Mouse (Mus musculus) lung, postnatal 14 days (tissue): ENCODE measurements at regions not wholly inside any gene's neighbourhood (a gene's known extent, or its start where the extent isn't known, plus 50 kb on each side); places are given as distances from the start of the nearest gene placed in this dataset.

Source experiments
- DNase-seq: peaks from one replicate; pipeline ENCODE4 v3.0.0; 2021

DNA sequence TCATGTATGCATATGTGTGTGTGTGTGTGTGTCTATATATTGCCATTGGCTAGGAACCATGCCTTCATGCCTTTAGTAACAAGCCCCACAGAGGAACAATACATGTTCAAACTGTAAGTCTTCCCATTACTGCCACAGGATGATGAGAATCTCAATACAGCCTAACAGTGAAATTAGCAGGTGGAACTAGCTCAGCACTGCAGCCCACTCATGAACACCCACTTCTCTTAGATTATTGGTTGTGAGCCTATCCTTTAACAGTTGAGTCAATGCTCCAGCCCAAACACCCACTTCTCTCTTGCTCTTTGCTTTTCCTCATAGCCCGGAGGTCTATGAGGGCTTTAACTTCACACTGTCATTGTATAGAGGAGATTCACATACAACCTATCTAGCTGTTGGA lies 287.5 kb upstream of the Plxna2 start:
- DNase-seq: no peak

DNA sequence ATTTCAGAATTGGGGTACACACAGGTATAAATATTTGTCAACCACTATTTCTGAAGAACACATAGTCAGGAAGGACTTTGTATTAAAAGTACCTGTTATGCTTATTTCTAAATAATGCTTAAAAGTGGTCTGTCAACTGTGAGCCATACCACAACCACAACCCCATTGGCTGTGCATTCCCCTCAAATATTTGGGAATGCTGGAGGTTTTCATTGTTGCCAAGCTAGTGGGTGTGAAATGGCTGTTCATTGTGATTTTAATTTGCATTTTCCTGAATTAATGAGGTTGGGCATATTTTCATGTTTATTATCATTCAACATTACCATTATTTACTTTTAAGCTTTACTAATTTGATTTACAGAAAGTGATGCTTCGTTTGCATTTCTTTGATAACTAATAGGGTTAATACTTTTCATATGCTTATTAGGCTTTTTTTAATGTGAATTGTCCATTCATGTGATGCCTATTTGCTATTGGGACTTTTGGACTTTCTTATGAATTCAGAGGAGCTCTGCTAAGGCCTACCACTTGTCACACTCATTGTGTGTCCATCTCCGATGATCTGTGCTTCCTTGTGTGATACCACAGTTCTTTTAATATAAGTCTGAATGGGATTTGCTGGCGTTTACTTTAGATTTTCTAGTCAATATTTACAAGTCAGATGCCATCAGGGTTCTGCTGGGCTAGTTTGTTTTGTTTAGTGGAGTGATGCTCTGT lies 297.5 kb upstream of the Plxna2 start:
- no peak for DNase-seq

DNA sequence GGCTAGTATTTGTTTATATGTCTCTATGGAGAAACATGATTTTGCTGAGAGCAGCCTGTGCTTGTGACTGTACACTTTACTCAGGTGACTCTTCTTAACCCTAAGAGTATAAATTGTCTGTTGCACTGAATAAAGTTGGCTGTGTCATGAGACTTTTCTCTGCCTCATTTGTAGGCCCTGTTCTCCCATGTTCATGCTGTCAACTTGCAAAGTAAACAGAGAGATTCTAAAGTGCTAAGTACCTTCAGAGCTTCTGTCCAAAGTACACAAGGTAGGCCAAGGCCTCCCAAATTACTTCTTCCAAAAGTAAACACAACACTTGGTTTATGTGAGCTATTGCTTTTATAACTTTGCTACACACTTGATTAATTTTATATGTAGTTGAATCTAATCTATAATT lies 299.7 kb upstream of the Plxna2 start:
- DNase-seq: no peak

DNA sequence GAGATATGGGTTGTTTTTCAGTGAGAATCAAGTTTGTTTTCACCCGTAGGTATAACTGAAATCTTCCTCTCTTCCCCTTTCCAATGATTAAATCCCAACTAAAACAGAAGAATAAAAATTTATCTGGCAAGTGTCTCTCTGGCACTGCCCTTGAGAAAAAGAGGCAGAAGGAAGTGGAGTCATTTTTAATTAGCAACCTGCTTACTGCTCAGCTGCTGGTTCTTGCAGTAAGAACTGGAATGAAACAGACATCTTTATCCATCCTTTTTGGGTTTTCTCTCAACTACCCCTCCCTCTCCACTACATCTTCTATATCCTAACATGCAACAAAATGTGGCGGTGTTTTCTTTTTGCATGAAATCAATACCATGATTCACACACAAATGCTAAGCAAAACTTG lies 302.4 kb upstream of the Plxna2 start:
- no peak for DNase-seq

DNA sequence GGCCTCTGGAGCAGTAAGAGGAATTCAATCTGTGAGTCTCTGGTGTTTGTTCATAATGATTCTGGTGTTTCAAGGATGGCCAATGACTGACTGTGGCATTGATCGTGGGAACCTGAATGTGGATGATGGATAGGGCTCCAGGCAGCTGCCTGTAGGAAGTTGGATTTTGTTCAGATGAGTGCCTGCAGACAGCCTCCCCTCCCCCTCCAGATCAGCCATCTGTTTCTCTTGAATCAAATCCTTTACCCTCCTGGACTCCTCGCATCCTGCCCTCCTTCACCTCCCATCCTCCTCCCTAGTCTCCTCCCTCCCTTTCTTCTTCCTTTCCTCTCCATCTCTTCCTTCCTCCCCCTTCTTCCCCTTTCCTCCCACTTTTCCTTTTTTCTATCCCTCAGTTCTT lies 307.6 kb upstream of the Plxna2 start:
- no peak for DNase-seq

DNA sequence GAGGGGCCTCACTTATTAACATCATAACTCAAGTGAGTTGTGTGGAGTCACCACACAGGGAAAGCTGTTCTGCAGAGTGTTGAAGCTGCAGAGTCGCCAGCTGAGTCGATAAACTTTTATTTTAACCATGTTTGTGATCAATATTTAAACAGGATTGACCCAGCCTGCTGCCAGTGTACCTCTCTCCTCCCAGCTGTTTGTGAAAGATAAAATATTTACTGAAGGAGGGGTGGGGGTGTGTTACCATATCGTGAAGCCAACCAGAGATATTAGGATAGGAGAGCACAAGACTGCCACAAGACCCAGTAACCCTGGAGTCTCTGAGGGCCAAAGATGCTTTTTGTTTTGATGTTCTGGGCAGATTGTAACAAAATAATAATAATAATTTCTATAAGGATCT lies 309.4 kb upstream of the Plxna2 start:
- DNase-seq: no peak

DNA sequence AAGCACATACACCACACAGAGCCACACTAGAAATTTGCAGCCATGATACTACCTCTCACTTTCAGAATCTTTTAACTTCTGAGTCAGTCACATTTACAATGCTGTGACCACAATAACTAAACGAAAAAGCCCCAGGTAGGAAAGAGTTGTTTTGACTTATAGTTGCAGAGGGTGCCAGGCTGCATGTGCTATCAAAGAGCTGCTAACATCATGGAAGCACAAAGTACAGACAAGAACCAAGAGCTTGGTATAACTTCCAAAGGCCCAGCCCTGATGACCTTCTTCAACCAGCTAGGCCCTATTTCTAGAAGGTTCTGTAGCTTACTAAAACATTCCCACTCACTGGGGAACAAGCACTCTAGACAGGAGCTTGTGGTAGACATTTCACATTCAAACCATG lies 314.1 kb upstream of the Plxna2 start:
- DNase-seq: no peak

DNA sequence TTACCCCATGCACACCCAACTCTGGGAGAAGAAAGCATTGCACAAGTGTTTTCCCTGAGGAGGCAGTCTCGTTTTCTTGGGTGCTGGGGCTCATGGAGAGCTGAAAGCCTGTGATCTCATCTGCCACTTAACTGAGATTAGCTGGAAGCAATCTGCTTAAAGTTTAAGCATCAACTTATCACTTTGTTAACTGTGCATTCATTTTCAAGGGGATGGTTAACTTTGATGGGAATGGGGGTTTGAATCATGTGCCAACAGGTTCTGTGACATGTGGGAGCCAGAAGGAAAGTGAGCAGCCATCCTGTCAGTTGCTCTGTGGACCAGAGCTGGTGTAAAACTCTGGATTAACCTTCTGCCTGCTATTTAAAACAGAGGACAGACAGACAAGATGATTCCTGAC lies 315.2 kb upstream of the Plxna2 start:
- DNase-seq: no peak

DNA sequence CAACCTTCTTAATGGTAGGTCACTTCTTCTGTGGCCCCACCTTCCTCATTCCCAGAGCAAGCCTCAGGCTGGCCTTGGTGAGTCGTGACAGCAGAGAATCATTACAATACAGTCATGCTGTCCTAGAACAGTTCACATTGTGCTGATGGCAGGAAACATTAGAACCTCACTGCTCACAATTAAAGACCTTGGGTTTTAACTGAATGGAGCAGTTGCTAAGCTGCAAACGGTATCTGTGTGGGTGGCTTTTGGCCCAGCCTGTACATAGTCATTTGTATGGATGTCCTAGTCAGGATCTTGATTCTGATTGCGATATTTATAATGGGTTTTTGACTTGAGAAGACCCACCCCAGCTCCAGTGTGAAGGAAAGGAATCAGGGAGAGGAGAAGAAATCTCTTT lies 336.1 kb upstream of the Plxna2 start:
- no peak for DNase-seq

DNA sequence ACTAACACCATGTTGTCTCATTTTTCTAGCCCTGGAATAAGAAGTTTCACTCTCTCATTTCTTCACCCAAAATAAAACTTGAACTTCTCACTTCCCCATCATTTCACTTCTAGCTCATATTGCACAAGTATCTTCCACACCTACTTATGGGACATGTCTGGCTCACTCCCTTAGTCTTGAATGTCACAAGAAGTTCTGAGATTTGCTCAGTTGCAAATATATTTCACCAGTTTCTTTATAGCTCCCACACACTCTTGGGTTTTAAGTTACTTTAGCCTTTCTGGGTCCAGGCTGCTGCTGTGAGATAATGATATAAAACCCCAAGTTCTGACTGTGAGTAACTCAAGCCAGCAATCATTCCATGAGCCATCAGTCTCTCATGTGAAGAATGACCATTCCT lies 350.0 kb upstream of the Plxna2 start:
- DNase-seq: no peak

DNA sequence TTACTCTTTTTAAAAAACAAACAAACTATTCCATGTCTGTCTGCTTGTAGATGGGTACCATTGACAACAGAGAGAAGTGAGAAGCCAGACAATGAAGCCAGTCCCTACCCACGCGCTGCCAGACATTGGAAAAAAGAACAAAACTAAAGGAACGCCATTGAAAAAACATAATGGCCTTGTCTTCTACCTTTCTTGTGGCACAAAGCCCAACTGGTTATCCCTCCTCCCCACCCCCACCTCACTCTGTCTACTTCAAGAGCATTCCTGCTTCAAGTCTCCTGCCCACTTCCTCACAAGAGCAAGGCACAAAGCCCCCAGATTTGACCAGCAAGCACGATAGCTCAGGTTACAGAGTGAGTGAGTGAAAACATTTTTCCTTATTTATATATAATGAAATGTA lies 355.6 kb upstream of the Plxna2 start:
- no peak for DNase-seq

DNA sequence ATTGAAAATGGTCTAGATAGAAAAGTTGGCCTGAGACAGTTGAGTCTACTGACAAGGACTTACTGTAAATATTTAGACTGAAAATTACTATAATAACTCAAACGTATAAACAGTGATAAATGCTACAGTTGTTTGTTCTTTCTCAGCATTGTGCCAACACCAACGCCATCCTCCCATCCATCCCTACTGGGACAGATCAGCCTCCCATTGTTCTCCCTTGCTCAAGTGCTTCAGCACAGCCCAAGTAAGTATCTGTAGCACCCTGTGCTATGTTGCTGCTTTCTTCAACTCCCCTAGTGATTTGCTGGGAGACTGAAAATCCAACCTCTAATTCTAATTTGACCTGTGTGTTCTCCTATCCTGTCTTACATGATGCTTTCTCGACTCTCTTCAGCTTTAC lies 358.1 kb upstream of the Plxna2 start:
- no peak for DNase-seq

DNA sequence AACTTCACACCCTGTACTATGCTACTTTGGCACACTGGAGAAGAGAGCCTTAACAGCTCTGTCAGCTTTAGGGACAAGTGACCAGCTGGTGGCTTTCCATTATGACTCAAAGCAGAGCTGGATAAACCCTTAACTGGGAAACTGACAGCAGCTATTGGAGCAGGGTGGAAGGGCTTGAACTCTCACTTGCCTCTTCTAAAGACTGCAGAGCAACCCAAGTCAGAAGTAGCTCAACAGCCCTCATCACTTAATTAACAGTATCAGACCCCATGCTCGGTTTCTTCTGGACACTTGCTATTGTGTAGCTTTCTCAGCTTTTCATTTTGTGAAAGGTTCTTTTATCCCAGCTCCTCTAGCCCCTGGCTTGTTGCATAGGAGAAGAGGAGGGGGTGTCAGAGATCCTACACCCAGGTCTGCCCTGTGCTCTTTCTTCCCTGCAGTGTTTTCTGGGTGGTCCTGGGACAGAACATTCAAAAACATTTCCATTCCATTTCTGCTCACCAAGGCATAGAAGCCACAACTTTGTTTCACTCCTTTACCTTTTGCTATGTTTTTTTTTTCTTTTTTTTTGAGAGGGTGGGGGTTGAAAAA lies 373.1 kb upstream of the Plxna2 start:
- DNase-seq: no peak

DNA sequence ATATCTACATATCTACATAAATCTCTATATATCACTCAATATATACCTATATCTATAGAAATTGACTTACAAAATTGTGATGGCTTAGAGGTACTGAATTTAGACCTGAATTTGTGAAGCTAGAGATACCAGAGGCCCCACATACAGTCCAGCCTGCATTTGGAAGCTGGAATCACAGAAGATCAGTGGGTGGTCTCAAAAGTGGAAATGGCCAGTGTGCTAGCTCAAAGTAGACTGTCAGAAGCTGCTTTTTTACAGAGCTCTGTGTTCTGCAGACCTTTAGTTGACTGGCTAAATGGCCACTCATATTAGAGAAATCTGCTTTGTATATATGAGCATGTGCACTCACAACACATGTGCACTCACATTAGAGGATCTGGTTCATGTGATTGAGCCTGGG lies 376.9 kb upstream of the Plxna2 start:
- no peak for DNase-seq

DNA sequence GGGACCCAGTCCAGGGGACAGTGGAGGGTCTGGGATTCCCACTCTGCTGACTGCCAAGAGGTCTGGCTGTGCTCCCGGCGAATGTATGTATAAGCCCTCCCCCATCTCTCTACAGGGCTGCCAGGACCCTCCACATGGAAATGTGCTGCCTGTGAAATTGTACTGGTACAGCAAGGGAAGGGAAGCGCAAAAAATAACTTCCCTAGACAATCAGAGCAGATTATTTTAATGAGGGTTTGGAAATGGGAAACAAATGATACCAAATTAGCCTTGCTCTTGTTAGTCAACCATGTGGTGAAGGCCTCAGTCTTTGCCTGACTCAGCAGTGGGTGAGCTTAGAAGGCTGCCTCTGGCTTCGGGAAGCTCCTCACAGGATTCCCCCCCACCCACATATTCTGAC lies 386.8 kb upstream of the Plxna2 start:
- no peak for DNase-seq

DNA sequence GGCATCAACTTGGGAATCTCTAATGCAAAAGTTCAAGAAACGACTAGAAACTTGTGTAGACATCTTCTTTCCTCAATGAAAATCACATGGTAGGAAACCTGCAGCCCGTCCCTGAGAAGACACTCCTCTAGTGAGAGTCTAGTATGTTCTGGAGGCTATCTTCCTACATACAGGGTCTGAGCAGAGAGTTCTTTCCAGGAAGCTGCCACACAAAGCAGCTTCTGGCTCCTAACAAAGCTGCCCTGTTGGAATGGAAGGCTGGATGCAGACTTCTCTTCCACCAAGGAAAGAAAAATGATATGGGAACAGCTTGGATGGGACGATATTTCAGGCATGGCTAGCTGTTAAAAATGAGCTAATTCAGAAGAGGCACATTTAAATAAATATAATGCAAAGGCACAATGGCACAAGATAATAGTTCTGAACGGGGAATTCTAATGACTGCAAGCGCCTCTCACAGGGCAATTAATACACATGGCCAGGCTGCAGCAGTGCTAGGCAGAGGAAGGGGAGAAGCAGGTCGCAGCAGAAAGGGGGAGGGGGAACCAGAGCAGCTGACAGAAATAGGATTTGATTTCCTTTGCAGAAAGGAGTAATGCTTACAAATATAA lies 391.4 kb upstream of the Plxna2 start:
- DNase-seq: no peak

DNA sequence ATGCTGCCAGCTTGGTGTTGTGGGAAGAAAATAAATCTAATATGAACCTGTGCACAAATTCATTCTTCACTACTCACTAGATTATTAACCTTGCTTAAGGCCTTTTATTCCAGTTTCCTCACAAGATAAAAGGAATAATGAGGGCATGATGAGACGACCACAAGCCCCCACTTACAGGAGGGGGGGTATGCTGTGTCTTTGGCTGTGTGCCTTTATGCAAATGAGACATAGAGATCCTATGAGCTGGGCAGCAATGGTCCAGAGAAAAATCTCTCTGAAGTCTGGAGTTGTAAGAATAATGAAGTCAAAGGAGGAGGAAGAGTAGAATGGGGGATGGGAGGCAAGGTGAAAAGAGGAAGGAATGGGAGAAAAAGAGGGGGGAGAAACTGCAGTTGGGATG lies 392.2 kb upstream of the Plxna2 start:
- no peak for DNase-seq

DNA sequence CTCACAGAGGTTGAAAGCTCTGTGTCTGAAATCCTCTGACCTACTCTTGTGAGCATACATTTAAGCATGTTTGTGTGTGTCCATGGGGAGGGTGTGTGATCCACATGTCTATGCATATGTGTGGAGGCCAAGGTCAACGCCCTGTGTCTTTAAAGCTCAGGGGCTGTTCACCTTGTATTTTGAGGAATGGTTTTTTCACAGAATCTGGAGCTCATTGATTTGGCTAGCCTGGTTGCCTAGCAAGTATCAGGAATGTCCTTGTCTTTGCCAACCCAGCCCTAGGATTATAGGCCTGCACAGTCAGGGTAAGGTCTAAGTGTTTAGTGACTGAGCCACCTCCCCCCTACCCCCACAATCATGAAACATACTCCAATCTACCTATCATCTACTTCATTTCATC lies 394.0 kb upstream of the Plxna2 start:
- no peak for DNase-seq

DNA sequence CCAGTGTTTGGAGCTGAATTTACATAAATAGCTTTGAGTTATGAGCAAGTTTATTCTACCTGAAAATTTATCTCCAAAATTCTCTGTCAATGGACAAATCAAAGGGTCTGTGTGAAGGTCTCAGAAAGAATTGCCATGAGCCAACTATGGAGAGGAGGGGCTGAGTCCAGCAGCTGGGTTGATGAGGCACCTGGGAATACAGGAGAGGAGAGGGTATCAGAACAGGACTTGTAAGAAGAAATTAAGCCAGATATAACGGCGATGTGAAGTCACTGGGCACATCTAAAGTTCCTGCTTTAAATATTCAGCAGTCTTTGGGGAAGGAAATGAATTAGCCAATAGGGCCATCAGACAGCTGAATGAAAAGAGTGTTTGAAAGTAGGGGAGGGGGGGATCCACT lies 394.4 kb upstream of the Plxna2 start:
- no peak for DNase-seq

DNA sequence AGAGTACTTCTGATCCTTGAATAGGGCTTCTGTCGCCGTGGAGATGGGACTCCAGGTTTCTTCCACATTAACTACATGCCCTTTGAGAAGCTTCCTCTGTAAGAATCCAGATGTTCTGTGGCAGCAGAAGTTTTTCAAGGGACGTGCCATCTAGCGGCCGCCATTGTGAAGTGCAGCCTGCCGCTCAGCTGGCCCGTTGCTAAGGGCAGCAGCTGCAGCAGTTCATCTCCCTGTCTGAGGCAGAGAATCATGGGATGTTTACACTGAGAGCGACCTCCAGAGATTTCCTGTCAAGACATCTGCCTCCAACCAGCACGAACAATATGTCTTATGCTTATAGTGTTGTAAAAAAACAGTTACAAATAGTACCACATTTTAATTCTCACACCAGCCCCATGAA lies 395.0 kb upstream of the Plxna2 start:
- DNase-seq: peak; percentile 77

DNA sequence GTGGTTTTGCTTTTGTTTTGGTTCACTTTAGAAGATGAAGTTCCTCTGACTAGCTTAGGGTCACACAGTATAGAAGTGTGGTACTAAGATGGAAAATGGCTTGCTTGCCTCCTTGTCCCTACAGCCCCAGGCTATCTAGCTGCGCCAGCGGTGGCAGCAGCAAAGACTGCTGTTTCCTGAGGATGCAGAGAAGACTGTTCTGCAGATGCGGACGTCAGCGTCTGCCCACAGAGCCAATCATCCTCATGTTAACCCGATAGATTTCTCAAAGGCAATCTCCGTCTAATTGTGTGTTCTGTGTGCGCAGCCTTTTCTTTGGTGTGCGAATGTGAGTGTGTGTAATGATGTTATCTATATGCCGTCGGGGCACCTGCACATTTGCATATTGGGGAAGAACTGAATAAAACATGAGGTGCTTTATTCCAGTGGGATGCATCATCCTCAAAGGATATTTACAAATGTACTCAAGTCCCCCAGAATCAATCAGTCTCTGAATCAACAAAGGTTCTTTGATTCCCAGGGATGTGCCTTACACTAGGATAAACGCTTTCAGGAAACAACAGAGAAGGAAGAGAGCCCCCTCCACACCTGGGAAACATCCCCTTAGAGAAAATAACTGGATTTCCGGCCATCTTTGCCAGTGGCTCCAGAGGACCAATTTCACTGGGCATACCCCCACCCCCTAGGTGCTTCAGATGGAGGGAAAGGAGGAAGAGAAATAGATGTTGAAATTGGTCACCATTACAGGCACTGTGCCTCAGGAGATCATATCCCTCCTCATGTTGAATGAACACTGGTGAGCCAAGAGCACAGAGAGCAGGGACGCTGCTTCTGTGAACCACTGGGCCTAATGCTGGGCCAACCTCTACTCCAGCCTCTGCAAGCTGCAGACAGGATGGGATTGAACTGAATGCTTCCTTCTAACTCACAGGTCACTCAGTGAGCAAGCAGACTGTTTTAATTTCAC lies 409.7 kb upstream of the Plxna2 start:
- no peak for DNase-seq

DNA sequence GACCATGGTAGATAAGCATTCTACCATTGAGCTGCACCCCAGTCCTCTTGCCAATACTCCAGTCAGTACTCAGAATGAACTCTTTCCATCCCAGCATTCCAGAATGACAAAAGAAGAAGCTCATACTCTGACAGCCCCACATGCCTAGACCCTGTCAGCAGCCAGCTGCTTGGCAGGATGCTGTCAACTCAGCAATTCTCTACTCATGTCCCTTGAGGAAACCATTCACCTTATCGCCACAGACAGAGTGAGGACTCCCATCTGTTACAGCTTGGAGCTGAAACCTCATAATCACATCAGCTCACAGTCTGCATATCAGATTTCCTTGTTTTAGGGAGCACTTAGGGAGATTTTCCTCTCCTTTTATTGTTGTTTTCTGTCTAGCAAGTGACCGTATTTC lies 420.5 kb upstream of the Plxna2 start:
- no peak for DNase-seq

DNA sequence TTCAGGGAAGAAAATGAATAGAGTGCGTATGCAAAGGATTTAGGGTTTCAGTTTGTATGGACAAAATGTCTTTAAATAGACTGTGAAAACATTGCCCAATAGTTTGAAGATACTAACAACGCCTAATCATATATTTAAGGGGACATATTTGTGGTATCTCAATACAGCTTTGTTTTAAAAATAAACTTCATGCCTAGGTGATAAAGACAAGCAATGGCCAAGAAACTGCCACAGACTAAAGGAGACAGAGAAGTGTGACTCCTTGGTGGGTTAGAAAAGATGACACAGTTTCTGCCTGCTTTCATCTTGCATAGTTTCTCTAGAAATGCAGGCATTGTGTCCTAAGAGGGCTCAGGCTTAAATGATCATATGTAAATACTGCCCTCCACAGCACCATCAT lies 435.7 kb upstream of the Plxna2 start:
- no peak for DNase-seq

DNA sequence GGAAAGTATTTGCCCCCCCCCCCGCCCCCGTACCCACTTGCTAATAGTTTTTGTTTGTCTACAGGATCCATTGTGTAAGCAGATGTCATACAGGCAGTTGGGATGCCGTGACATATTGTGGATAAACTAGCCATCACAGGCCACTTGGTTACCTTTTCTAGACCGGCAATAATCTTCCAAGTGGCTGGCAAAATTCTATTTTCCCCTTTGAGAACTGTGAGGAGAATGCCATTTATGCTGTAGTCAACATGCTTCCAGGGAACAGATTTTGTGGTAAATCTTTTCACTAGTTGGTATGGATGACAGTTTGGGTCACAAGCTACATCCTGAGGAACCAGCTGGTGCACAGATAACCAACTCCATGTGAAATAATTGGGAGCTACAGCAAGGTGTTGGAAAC lies 456.5 kb upstream of the Plxna2 start:
- no peak for DNase-seq
